Mouse (Mus musculus) MEL-GATA-1-ER (cell line): ENCODE data around the gene Maml3.

ENCODE experiments used
- DNase-seq: peaks from one replicate; pipeline ENCODE4 v3.0.0-alpha.2; 2012; ENCODE audit warnings: low read depth; ENCODE audit errors: extremely low read depth

Gene Maml3

DNA sequence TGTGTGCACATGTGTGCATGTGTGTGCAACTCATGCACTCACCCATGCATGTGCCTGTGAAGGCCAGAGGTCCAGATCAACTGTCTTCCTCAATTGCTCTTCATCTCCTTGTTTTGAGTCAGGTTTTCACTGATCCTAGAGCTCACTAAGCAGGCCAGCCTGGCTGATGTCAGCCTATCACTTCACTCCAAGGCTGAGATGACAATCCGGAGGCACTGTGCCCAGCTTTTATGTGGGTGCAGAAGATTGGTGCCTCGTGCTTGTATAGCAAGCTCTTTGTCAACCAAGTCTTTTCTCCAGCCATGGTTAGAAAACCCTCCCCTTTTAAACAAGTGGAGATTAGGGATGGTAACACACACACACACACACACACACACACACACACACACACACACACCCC lies 146.1 kb downstream of the Maml3 start:
- no peak for DNase-seq

DNA sequence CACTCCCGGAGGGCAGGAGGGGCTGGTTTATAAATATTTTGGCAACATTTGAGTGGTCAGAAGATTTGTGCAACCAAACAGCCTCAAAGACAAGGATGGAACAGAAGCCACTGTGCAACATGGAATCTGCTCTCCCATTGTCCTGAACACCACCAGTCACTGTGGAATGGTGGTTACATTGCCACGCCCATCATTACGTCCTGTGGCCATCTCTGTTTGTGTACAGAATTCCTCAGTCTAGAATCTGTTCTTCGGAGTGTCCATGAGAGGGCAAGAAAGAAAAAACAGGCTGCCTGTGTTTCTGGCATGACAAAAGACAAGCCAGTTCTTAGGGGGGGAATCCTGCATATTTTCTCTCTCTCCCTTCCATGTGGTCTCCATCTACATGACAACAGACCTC lies 150.4 kb downstream of the Maml3 start:
- DNase-seq, result no peak

DNA sequence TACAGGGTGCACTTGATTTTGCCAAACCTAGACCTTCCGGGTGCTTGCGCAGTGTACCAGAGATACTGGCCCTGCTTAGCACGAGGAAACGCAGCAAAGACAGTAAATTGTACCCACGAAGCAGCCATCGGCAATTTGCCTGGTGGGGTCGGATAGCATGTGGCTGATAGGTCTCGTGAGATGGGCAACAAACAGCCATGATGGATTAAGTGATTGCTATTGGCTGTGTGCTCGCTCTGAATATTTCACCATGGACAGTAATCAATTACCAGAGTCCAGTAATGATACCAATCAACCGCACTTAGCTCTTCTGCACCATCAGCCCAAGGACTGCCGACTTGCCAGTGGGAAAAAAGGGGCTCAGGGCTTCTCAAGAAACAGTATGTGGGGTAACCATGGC lies 150.9 kb downstream of the Maml3 start:
- no peak for DNase-seq

DNA sequence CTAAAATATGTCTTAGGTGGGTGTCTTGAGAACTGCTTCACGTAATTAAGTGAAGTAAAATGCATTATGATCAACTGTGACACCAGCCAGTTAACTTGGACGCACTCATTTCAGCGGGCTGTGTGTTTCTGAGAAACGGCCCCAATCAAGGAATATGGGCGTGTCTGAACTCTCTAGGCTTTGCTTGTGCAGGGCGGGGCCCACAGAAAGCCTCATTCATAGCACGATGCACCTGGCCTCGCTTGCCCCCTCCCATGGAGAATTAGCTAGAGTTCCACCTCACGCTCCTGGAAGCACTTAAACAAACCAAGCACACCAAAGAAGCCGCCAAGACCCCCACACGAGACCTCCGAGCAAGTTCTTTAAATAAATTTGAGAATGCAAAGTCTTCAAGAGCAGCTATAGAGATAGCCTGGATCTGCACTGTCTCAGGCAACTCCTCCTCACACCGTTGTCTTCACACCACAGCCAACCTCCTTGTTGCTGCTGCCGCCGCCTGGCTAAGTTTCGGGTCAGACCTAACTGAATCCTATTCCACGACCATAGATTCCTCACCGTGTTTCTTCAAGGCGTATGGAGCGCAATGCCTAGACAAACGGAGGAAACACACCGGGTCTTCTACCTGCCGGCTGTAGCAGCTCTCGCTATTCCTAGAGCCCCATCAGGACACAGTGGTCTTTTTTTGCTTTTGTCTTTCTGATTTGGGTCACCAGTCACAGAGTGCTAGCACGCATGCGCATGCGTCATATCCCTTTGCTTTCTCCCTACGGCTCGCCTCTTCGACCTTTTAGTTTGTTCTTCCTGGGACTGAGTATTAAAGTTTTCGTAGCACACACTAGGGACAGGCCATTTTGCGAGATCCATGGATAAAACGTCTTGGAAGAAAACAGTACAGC lies 151.9 kb downstream of the Maml3 start:
- no peak for DNase-seq

DNA sequence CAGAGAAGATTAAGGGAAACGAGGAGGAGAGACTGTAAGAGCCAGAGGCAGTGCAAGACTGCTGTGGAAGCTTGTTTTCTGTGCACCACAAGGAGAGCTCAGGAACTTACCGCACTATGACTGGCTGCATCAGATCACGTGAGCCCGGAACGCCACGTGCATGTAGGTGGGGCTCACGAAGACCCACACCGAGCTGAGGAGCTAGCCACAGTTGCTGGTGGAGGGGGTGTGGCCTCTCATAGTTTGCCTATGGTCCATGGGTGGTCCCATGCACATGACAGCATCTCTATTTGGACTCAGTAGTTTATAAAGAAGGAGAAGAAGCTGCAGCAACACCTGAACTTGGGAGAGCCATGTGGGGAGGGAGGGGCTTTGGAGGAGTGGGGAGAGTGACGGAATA lies 152.6 kb downstream of the Maml3 start:
- DNase-seq, result no peak

DNA sequence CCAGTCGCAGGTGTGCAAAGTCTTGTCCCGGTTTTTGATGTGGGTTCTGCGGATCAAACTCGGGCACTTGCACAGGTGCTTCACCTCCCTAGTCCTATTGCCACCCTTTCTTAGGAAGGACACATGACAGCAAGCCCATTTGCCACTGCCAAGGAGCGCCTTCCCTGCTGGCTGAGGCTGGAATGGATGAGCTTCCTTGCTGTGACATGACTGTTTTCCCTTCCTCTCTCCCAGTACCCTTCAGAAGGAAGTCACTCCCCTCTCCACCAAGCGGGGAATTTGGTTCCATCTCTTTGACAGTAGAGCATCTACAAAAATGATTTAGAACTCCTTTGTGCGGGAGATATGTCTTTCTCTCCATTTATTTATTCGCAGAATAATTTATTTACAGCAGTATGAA lies 155.2 kb downstream of the Maml3 start:
- no peak for DNase-seq

DNA sequence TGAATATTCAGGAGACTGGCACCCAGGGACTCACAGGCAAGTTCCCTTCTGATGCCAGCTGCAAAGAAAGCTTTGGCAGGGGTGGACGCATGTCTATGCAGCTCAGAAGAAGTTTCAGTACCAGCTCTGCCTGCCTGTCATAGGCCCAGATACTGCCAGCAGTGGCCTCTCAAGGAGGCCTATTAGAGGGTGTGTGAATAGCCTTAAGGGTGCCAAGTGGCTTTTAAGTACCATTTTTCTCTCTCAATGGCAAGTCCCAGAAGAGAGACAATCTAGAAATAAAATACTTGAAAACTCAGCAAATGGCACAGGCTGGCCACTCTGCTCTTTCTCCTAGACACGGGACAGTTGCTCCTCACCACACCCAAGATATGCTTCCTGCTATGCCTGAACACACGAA lies 157.7 kb downstream of the Maml3 start:
- no peak for DNase-seq

DNA sequence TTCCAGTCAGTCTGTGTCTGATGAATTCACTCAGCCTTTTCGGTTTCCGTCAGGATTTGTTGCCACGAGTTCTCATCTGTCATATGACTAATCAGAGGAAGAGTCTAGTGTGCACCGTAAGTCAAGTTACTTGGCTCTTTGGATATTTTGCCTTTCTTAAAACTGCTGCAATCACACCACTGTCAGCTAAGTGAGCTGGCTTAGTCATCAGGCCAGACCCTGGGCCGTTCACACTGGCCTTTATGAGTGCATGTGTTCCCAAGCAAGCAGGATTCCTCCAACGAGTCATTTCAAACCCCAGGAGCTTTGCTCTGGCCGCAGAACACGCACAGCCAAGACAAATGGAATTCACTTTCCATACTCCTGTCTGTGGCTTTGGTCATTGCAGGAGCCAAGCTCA lies 161.2 kb downstream of the Maml3 start:
- DNase-seq, result no peak

DNA sequence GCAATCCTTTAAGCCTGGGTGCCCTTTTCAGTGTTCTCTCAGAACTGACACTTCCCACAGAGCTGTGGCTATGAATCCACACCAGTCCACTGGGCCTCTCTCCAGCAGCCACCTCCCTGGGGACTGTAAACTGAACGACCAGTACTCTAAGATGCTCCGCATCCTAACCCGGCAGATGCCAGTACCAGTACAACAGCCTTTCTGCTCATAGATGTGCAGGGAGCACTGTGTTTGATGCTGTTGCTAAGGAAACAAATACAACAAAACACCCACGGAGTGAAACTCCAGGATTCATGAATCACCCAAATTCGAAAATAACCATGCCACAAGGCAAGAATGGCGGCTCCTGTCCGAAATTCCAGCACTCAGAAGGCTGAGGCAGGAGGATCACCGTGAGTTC lies 163.1 kb downstream of the Maml3 start:
- DNase-seq, result no peak

DNA sequence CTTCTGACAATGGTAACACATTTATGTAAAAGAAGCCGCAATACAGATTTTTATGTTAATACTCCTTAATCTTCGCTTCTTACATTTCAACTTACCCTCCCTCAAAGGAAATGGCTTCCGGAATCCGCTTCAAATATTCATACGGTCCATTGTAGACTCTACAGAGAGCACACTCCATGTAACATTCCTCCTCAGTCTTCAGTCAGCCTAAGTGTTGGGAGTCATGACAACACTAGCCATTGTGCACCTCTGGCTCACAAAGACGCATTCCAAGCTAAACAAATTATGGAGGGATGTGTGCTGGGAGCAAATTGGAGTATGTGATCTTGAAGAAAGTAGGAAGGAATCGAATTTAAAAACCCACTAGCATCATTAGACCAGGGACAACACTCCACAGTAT lies 165.0 kb downstream of the Maml3 start:
- DNase-seq, result no peak

DNA sequence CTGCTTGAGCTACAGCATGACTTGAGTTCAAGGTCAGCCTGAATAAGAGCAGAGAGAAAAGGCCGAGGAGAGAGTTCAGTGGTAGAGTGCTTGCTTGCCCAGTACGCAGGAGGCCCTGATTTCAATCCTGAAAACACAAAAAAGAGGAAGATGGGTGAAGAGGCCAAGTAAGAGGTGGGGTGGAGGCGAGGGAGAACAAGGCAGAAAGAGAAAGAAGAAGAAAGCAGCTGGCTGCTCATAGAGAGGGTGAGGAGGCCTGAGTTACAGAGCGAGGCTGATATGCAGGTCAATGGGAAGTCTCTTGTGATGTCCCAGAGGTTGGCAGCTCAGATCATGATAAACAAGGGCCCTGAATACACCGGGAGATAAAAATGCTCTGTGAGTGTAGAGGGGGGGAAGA lies 165.8 kb downstream of the Maml3 start:
- peak; percentile 6 for DNase-seq

DNA sequence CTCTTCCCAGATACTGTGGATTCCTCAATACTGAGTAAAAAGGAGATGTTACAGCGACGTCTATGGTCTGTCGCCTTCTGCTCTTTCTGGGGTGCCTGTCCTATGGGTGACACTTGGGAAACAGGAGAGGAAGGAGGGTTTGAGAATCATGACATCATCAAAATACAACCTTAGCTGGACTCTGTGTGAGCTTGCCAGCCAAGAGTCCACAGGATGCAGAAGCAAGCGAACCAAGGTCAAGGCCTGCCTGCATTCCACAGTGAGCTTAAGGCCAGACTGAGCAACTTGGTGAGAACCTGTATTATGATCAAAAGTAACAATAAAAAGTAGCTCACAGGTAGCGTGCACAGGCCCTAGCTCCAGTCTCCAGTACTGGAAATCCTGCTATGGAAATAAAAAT lies 167.7 kb downstream of the Maml3 start:
- DNase-seq, result no peak

DNA sequence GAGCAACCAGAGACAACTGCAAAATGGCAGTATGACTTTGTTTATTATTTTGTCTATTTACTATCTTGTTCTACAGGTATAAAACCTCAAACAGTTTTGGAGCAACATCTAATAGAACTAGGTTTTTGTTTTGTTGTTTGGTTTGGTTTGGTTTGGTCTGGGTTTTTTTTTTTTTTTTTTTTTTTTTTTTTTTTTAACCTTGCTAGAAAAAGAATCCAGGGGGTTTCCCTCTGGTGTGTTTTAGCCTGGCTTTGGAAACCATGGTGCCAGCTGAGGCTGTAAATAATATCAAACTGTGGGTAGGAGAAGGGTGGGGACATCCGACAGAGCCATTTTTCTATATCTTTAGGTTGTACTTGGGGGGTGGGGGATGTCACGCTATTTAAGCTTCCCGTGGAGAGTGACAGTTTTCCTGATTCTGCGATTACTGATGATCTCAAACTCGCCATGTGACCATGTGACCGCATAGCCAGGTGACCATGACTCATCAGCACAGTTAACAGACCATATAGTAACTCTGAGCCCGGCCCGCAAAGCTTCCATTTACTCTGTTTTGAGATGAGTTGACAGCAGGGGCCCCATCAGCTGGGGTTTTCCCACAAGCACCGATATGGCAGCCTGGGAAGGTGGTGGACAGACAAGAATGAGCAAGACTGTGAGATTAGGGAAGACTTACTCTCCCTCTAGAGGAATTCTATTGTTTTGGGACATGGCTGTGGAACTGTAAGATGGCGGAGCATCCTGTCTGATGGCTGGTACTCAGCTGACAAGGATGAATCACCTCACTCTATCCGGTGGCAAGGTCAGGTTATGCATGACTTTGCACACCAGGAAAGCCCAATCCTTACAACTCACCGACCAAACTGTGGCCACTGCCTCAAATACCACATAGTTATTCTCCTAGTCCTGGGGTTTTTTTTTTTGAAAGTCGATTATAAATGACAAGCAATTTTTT lies 170.1 kb downstream of the Maml3 start:
- no peak for DNase-seq

DNA sequence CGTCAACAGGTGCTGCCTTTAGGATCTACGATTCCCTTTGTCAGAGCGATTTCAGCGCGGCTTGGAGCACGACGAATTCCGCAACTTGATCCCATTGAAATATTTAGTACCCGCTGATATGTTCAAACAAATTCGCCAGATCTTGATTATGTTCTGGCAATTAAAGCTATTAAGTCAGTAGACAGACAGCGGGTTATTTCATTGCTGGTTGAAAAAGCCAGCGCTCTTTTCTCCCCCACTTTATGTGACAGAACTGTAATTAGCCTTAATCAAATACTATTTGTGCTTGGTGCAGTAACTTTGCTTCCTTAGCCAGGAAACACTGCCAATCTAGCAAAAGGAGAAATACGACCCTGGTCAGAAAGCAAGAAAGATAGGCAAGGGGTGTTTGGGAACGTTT lies 176.7 kb downstream of the Maml3 start:
- no peak for DNase-seq

DNA sequence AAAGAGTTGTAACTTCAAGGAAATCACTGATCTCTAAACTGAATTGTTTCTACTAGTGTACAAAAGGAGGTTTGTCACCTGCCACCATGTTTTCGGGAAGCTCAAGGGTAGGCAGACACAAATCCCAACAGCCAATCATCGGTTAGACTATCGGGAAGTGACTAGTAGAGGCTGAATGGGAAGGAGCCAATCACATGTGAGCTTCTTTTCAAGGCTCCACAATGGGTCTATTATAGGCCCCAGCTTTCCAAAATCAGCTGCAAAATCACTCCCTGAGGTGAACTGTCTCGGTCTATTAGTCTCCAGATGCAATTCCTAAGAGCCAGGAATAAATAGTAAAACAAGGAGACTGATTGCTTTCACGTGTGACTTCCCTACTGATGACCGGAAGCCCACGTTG lies 177.3 kb downstream of the Maml3 start:
- no peak for DNase-seq

DNA sequence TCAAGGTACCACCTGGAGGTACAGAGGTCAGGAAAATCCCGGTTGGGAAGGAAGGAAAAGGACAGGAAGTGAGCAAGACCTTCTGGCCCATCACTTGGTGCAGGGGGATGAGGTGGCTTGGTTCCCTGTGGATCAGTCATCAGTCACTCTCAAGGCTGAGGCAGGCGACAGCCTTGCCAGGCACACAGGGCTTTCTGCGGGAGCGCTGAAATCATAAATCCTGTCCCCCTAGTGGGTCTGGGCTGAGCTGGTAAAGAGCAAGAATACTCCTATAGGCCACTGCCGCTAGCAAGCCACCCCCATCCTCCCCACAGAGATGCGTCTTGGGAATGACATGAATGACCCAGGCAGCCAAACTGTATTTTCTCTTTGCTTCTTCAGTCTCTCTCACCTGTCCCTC lies 177.8 kb downstream of the Maml3 start:
- no peak for DNase-seq

DNA sequence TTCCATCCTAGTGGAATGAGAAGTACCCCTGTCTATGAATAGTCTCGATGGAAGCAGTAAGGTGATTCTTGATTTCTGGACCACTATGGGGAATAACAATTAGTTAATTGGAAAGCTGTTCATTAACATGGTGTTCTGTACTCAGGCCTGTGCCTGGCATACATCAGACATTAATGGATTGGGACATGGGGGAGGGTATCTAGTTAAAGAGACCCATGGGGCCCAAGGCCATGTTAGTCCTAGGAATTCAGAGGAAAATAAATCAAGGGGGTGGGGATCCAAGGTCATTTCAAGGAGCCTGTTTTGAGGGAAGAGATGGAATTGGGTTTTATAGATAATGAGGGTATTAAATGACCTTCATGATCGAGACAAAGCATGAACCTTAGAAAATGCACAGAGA lies 179.1 kb downstream of the Maml3 start:
- DNase-seq, result no peak

DNA sequence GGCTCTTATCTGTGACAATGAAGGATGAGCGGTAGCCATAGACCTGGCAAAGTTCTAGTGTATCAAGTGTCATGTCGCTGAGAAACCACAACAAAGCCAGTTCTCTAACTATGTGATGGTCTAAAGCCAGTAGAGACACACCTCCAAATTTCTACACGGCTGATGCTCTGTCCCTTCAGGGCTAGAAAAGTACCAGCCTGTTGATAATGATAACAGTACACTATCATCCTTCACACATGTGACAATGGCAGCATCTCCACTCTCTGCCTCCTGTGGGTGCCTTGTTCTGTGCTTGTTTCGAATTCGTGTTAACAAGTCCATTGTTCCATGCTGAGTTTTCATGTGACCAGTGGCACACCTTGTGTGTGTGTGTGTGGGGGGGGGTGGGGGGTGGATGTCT lies 180.2 kb downstream of the Maml3 start:
- DNase-seq, result no peak

DNA sequence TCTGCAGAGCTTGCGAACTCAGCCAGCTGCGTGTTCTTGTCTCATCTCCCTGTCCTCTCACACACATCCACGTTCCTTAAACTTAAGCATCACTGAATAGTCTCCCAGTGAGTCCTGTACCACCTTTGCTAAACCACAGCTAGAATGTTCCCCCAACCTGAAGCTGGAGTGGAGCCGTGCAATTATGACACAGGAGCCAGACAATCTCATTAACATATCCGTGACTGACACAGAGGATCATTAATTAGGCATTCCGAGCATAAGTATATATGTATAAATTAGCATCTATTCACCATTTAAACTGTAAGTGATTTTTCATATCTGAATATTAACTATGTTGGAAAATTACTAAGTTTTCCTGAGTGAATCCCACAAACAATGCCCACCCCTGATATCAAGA lies 181.1 kb downstream of the Maml3 start:
- DNase-seq, result no peak

DNA sequence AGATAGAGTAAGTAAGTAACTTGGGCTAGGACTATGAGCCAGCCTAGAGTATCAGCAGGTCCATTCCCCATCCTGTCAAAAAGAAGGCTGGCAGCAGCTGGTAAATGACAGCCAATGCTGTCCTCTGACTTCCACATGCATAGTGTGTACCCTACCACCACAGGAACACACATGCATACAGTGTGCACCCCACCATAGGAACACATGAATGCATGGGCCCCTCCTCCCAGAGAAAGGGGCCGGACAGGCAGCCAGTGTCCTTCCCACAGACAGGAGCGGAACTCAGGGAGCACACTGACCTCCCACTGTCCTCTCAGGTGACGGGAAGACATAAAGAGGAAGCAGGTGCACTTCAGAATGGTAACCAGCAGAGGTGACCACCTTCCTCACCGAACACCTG lies 188.0 kb downstream of the Maml3 start:
- no peak for DNase-seq

DNA sequence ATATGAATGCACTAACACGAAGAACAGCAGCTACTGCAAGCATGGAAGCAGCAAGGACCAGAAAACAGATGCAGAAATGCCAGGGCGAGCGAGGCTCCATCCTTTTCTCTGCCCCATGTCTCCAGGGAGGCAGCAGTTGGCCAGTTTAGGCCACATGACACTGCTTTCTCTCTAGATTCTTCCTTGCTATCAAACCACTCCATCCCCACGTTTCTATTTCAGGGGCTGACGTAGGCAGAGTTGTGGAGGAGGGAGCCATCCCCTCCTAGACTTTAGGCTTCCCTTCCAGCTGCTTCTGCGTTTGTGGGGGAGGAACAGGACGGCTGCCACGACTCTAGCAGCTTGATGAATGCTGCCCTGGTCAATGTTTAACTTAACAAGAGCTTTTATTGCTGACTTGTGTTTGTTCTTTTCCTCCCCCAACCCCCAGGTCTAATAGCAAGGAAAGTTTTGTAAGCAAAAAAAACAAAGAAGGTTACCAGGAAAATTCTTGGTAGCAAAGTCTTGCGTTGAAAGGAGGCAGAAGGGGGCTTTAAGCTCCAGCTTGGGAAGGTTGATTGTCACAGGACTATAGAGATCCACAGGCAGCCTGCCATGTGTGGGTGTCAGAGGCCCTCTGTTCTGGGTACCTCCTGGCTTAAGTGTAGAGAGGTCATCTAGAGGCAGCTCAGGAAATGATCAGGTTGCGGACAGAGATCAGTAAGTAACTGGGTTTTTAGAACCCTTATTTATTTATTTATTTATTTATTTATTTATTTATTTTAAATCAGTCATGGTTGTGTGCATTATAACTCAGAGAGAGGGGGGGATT lies 188.6 kb downstream of the Maml3 start:
- no peak for DNase-seq

DNA sequence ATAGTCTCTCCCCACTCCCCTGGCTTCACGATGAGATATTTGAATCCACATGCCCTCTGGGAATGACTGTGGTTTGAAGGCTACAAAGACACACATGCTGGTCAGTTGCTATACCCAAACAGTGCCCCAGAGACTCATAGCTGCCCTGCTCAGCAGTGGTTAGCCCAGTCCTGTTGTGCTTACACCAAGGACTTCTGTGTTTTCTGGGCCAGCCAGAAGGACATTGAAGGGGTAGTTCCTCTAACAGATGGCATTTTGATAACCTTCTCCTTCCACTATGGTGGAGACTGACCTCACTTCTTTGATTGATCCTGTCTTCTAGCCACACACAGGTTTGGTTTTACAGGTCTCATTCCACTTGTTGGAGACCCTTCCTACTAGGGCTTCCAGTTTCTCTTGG lies 189.5 kb downstream of the Maml3 start:
- no peak for DNase-seq
